Mouse (Mus musculus): ENCODE measurements around the gene Pip5k1b. TPM values are rescaled to one million over a fixed set of nuclear protein-coding genes. Genes with fewer than 3 reads are reported as not detected.

The Pip5k1b gene
- 1.6 and 2.8 TPM in 2 replicates for polyA plus RNA-seq (2012; rRNA removed)

DNA sequence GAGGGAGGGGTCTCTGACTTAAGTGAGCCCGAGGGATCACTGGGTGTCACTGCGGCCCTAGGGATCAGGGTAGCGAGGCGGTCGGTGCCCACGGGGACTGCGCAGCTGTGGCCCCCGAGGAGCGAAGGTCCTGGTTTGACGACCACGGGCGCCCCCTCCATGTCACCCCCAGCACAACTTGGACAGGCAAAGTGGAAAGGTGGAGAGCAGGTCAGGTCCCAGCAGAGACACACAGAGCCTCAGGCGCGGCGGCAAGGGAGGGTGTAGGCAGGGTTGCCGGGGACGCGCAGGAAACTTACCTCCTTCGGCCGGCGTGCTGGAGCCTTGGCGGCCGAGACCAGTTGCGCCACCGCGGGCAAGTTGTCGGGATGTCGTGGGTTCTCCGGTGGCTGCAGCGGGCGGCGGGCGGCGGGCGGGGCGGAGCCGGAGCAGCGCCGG is at the start of gene Pip5k1b:
Gene Pip5k1b, minus strand, starts transcription at position 407 of the 438 bp plus-strand sequence.
- peak; percentile 57 for DNase-seq (ENCODE audit: low read depth)
- TF ChIP-seq POLR2A (IDR thresholded peaks at IDR 0.05; ENCODE audit: borderline replicate concordance, extremely low read depth, insufficient read depth, insufficient read length, poor library complexity, severe bottlenecking) (no peak), CTCF (IDR thresholded peaks at IDR 0.05; ENCODE audit: borderline replicate concordance, extremely low read depth, insufficient read depth, insufficient read length) (no peak)

GRCm38 (mm10) chr19:24604105-24604504 is 48.4 kb upstream of the Pip5k1b start:
- TF ChIP-seq POLR2A (IDR thresholded peaks at IDR 0.05; ENCODE audit: borderline replicate concordance, extremely low read depth, insufficient read depth, insufficient read length, poor library complexity, severe bottlenecking), result no peak
- TF ChIP-seq CTCF (IDR thresholded peaks at IDR 0.05; ENCODE audit: borderline replicate concordance, extremely low read depth, insufficient read depth, insufficient read length), result no peak
- no peak for DNase-seq (ENCODE audit: low read depth)

DNA sequence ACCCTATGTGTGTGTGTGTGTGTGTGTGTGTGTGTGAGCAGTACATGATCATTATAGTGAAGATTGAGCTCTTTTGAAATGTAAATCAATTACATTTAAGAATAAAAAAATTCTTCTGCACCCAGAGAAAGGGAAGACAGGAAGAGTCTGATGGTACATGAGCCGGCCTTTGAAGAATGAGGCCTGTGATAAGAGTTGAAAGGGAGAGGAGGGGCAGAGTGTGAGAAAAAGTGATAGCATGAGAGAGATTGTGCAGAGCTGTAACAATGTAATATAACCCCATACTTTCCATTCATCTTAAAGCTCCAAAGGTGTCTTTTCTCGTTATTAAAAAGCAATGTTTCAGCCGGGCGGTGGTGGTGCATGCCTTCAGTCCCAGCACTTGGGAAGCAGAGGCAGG is 47.8 kb upstream of the Pip5k1b start:
- TF ChIP-seq CTCF (IDR thresholded peaks at IDR 0.05; ENCODE audit: borderline replicate concordance, extremely low read depth, insufficient read depth, insufficient read length), result no peak
- no peak for DNase-seq (ENCODE audit: low read depth)

GRCm38 (mm10) chr19:24586726-24587125 is 31.1 kb upstream of the Pip5k1b start:
- TF ChIP-seq POLR2A (IDR thresholded peaks at IDR 0.05; ENCODE audit: borderline replicate concordance, extremely low read depth, insufficient read depth, insufficient read length, poor library complexity, severe bottlenecking) (no peak), CTCF (IDR thresholded peaks at IDR 0.05; ENCODE audit: borderline replicate concordance, extremely low read depth, insufficient read depth, insufficient read length) (no peak)
- no peak for DNase-seq (ENCODE audit: low read depth)

DNA sequence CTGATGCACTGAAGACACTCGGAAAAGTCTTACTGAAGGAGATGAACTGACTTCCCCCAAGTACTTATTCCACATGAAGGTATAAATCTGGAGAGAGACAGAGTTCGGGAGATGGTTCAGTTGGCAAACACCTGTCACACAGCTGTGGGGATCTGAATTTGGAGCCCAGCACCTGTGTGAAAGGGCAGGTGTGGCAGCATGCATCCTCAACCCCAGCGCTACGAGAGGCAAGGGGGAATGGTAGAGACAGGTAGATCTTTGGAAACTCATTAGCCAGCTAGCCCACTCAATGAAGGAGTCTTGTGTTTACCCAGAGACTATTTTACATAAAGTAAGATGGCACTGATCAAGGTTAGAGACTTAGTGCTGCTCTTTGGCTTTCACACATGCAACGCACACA is 29.5 kb upstream of the Pip5k1b start:
- no peak for TF ChIP-seq CTCF (IDR thresholded peaks at IDR 0.05; ENCODE audit: borderline replicate concordance, extremely low read depth, insufficient read depth, insufficient read length)
- no peak for TF ChIP-seq POLR2A (IDR thresholded peaks at IDR 0.05; ENCODE audit: borderline replicate concordance, extremely low read depth, insufficient read depth, insufficient read length, poor library complexity, severe bottlenecking)
- no peak for DNase-seq (ENCODE audit: low read depth)

DNA sequence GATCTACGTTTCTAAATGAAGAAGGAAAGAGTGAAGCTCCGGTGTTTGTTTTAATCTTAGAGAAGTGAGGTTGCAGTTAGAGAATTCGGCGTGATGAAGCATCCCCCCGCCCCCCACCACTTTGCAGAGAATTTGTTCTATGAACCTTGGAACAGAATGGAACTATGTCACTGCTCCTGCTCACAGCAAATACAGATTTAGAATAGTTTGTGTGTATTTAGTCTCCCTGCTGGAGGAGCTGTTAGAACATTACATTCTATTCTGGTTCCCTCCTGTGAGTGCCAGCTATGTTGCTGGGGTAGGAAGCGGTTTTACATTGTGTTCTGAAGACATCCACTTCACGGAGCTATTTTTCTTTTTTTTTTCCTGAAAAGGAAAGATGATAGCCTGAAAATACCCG is 28.3 kb upstream of the Pip5k1b start:
- TF ChIP-seq CTCF (IDR thresholded peaks at IDR 0.05; ENCODE audit: borderline replicate concordance, extremely low read depth, insufficient read depth, insufficient read length), result no peak
- no peak for TF ChIP-seq POLR2A (IDR thresholded peaks at IDR 0.05; ENCODE audit: borderline replicate concordance, extremely low read depth, insufficient read depth, insufficient read length, poor library complexity, severe bottlenecking)
- DNase-seq (ENCODE audit: low read depth), result no peak

DNA sequence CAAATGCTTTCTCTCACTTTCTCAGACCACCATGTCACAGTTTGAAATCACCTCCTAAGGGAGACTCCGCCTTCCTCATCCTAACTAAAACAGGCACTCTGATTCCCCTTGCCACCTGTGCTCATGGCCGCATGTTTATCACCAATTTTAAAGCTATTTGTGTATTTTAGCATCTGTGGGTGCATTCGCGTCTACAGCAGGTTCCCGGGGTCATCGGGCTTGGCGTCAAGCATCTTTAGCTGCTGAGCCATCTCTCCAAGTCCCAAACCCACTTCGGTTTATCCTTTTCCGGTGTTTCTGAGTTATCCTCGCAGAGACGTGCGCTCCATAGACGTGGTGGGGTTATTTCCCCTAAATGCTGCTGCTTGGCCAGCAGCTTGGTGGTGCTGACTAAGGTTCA is 20.5 kb upstream of the Pip5k1b start:
- no peak for TF ChIP-seq CTCF (IDR thresholded peaks at IDR 0.05; ENCODE audit: borderline replicate concordance, extremely low read depth, insufficient read depth, insufficient read length)
- no peak for TF ChIP-seq POLR2A (IDR thresholded peaks at IDR 0.05; ENCODE audit: borderline replicate concordance, extremely low read depth, insufficient read depth, insufficient read length, poor library complexity, severe bottlenecking)
- no peak for DNase-seq (ENCODE audit: low read depth)

- no peak for TF ChIP-seq POLR2A (IDR thresholded peaks at IDR 0.05; ENCODE audit: borderline replicate concordance, extremely low read depth, insufficient read depth, insufficient read length, poor library complexity, severe bottlenecking)
- TF ChIP-seq CTCF (IDR thresholded peaks at IDR 0.05; ENCODE audit: borderline replicate concordance, extremely low read depth, insufficient read depth, insufficient read length), result no peak
- DNase-seq (ENCODE audit: low read depth), result no peak
These were observed 16.1 kb upstream of the Pip5k1b start for GRCm38 (mm10) chr19:24571756-24572181.

DNA sequence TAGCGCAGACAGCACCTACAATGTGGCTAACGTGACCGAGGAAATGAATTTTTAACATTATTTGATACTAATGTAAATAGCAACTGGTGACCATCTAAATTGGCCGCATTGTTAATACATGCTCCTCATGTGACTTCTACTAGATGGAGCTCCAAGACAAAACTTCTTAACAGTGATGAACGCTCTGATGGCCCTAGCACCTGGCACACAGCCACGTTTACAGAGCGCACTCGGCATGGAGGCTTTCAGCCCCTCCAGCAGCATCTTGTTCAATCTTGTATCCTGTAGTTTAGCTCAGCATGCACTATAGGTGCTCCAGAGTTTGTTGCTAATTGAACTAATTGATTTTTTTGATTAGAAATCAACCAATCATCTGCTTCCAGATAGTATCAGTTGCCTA is 15.3 kb upstream of the Pip5k1b start:
- DNase-seq (ENCODE audit: low read depth), result no peak

DNA sequence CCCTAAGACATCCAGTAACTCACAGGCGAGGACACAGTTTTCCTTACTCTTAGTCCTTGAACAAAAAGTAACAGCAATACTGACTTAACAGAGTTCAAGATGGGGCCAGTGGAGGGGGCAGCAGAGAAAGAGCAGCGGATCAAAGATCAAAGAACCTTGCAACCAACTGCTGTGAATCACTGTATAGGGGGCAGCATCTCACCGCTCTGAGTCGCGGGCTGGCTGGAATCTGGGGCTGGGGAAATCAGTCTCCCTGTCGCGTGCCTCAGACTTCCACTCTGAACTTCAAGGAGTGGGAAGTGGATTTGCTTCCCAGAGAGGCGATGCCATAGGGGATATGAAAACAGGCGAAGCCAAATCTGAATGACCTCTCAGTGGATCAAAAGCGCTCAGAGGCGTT is 1.8 kb upstream of the Pip5k1b start:
- DNase-seq (ENCODE audit: low read depth), result peak; percentile 50
- TF ChIP-seq CTCF (IDR thresholded peaks at IDR 0.05; ENCODE audit: borderline replicate concordance, extremely low read depth, insufficient read depth, insufficient read length) (peak; percentile 35; the same call in 1 of the 2 replicates), POLR2A (IDR thresholded peaks at IDR 0.05; ENCODE audit: borderline replicate concordance, extremely low read depth, insufficient read depth, insufficient read length, poor library complexity, severe bottlenecking) (no peak)

More for the DNA sequence above, 15.3 kb upstream of the Pip5k1b start:
- TF ChIP-seq CTCF (IDR thresholded peaks at IDR 0.05; ENCODE audit: borderline replicate concordance, extremely low read depth, insufficient read depth, insufficient read length), result no peak
- TF ChIP-seq POLR2A (IDR thresholded peaks at IDR 0.05; ENCODE audit: borderline replicate concordance, extremely low read depth, insufficient read depth, insufficient read length, poor library complexity, severe bottlenecking), result no peak

GRCm38 (mm10) chr19:24556585-24556966 is 904 bp upstream of the Pip5k1b start:
- DNase-seq (ENCODE audit: low read depth), result no peak
- TF ChIP-seq POLR2A (IDR thresholded peaks at IDR 0.05; ENCODE audit: borderline replicate concordance, extremely low read depth, insufficient read depth, insufficient read length, poor library complexity, severe bottlenecking), result no peak
- peak; percentile 15; the same call in 1 of the 2 replicates for TF ChIP-seq CTCF (IDR thresholded peaks at IDR 0.05; ENCODE audit: borderline replicate concordance, extremely low read depth, insufficient read depth, insufficient read length)

DNA sequence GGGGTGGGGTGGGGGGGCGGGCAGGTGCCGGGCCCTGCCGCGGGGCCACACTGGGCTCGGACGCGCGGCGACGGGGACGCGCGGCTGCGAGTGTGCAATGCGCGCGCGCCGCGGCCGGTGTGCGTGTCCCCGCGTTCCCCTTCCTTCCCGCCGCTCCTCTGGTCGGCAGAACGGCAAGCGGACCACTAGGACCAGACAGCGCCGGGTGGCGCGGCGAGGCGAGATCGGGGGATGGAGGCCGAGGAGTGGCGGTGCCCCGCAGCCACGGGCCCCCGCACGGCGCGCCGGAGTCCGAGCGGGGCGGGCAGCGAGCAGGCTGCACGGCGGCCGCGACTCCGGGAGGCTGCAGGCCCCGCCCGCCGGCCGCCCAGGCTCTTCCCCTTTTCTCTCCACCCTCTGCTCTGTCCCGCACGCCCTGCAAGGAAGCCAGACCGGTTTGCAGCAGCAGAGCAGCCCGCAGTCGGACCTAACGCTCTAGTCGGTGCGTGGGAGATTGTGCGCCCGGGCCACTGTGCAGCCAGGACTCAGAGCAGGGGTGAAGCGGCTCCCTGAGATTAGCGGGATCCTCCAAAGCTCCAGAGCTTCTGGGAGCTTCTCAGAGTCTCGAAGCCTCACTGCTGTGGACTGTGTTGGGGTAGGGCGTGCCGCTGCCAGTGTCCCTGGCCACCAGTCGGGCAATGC is 372 bp upstream of the Pip5k1b start:
- TF ChIP-seq CTCF (IDR thresholded peaks at IDR 0.05; ENCODE audit: borderline replicate concordance, extremely low read depth, insufficient read depth, insufficient read length), result no peak
- no peak for TF ChIP-seq POLR2A (IDR thresholded peaks at IDR 0.05; ENCODE audit: borderline replicate concordance, extremely low read depth, insufficient read depth, insufficient read length, poor library complexity, severe bottlenecking)
- peak; percentile 79 for DNase-seq (ENCODE audit: low read depth)

Data from brain, embryonic 14.5 days (tissue).